Mouse (Mus musculus): ENCODE measurements at regions not wholly inside any gene's neighbourhood (a gene's known extent, or its start where the extent isn't known, plus 50 kb on each side); places are given as distances from the start of the nearest gene placed in this dataset.

DNA sequence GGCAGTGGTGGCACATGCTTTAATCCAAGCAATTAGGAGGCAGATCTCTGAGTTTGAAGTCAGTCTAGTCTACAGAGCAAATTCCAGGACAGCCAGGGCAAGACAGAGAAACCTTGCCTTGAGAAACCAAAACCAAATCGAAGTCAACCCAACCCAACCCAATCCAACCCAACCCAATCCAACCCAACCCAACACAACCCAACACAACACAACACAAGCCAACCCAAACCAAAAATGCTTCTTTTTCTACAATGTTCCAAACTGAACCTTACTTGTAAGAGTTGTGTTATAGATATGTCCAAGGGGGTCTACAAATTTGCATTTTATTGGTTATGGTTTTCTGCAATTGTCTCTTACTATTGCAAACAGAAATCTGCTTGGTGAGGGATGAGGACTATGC lies 52.8 kb upstream of the Chodl start:
- WGBS = 65% methylated on average over 1 of the region's 1 CpGs
- Histone ChIP-seq H3K4me3 (replicated peaks; ENCODE audit: low read length) (no peak overlapping the region), H3K9ac (ENCODE audit: low read length) (no peak overlapping the region), H3K36me3 (ENCODE audit: control insufficient read depth, insufficient read depth, low read length) (no peaks in the 10 kb centered on the region), H3K27ac (ENCODE audit: low read length) (no peak overlapping the region), H3K4me2 (ENCODE audit: low read depth, low read length) (no peak overlapping the region), H3K27me3 (ENCODE audit: control insufficient read depth, insufficient read depth, low read length) (no peaks in the 10 kb centered on the region), H3K9me3 (replicated peaks; ENCODE audit: control insufficient read depth, low read length) (no peaks in the 10 kb centered on the region), H3K4me1 (ENCODE audit: control insufficient read depth, insufficient read depth, low read length) (no peaks in the 10 kb centered on the region)
- ATAC-seq (ENCODE audit: insufficient read depth, low FRiP score) = no peak

DNA sequence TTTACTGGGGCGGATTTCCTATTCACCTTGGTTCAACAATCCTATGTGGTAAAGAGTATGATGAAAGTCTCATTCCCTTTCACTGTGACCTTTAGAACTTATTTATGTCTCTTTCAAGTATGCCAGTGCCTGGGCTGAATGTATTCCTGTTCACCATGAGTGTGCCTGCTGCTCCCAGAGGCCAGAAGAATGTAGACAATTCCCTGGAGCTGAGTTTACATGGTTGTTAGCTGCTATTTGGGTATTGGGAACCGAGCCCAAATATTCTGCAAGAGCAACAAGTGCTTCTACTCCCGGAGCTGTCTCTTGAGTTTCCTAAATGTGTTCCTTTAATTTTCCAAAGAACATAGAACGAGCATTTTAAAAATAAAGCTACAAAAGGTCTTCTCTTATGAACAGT lies 71.7 kb upstream of the Chodl start:
- Histone ChIP-seq H3K4me3 (replicated peaks; ENCODE audit: low read length) (no peak overlapping the region), H3K9me3 (replicated peaks; ENCODE audit: control insufficient read depth, low read length) (no peaks in the 10 kb centered on the region), H3K27me3 (ENCODE audit: control insufficient read depth, insufficient read depth, low read length) (no peaks in the 10 kb centered on the region), H3K4me2 (ENCODE audit: low read depth, low read length) (no peak overlapping the region), H3K4me1 (ENCODE audit: control insufficient read depth, insufficient read depth, low read length) (no peaks in the 10 kb centered on the region), H3K36me3 (ENCODE audit: control insufficient read depth, insufficient read depth, low read length) (no peaks in the 10 kb centered on the region), H3K9ac (ENCODE audit: low read length) (no peak overlapping the region), H3K27ac (ENCODE audit: low read length) (no peak overlapping the region)
- ATAC-seq (ENCODE audit: insufficient read depth, low FRiP score) = no peak
- WGBS = 69% methylated on average over 4 of the region's 4 CpGs

DNA sequence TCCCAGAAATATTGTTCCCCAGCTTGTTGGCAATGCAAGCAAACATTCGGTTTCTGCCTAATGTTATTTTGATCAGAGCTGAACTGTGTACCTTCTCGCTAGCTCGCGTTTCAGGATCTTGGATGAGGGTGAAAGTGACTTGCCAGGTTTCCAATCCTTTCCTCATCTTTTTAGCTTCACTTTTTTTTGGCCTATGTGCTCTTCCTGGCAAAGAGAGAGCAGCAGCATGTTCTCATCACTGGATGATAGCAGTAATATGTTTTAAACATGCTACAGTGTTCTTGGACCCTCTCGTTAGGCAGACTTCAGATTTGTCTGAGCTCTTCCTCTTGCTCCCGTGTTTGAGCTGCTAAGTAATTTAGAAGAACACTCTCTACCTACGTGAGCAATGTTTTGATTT lies 99.8 kb upstream of the Chodl start:
- Histone ChIP-seq H3K4me2 (ENCODE audit: low read depth, low read length) (no peak overlapping the region), H3K9me3 (replicated peaks; ENCODE audit: control insufficient read depth, low read length) (no peaks in the 10 kb centered on the region), H3K27me3 (ENCODE audit: control insufficient read depth, insufficient read depth, low read length) (no peaks in the 10 kb centered on the region), H3K27ac (ENCODE audit: low read length) (peak overlapping the region; percentile 64; the same call in 1 of the 2 replicates), H3K9ac (ENCODE audit: low read length) (no peak overlapping the region), H3K4me1 (ENCODE audit: control insufficient read depth, insufficient read depth, low read length) (no peaks in the 10 kb centered on the region), H3K4me3 (replicated peaks; ENCODE audit: low read length) (no peak overlapping the region), H3K36me3 (ENCODE audit: control insufficient read depth, insufficient read depth, low read length) (no peaks in the 10 kb centered on the region)
- 53% methylated on average over 7 of the region's 7 CpGs for WGBS
- no peak; the same call in 1 of the 2 replicates for ATAC-seq (ENCODE audit: insufficient read depth, low FRiP score)

DNA sequence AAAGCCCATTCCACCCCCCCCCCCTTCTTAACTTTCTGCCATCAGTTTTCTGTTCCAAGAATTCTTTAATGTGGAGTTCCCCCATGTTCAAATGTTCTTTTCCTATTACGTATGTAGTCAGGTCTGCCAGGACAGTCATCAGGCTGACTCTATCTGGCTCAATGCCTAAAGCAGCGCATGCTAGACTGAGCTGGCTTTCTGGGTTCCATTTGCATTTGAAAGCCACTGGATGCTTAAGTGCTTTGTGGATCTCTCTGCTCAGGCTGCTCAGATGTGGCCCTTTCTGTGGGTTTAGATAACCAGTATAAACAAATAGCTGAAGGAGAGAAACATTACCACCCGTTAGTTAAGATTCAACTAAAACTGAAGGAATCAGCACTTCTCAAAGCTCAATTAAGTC lies 103.0 kb upstream of the Chodl start:
- Histone ChIP-seq H3K36me3 (ENCODE audit: control insufficient read depth, insufficient read depth, low read length) (no peaks in the 10 kb centered on the region), H3K27ac (ENCODE audit: low read length) (no peak overlapping the region), H3K4me2 (ENCODE audit: low read depth, low read length) (no peak overlapping the region), H3K4me1 (ENCODE audit: control insufficient read depth, insufficient read depth, low read length) (no peaks in the 10 kb centered on the region), H3K27me3 (ENCODE audit: control insufficient read depth, insufficient read depth, low read length) (no peaks in the 10 kb centered on the region), H3K9ac (ENCODE audit: low read length) (no peak overlapping the region), H3K9me3 (replicated peaks; ENCODE audit: control insufficient read depth, low read length) (no peaks in the 10 kb centered on the region), H3K4me3 (replicated peaks; ENCODE audit: low read length) (no peak overlapping the region)
- no peak; the same call in 1 of the 2 replicates for ATAC-seq (ENCODE audit: insufficient read depth, low FRiP score)
- 28% methylated on average over 3 of the region's 3 CpGs for WGBS

GRCm38 (mm10) chr16:78790064-78790463 lies 140.7 kb upstream of the Chodl start:
- H3K4me2 ChIP-seq (ENCODE audit: low read depth, low read length) = no peak overlapping the region
- no peaks in the 10 kb centered on the region for H3K36me3 ChIP-seq (ENCODE audit: control insufficient read depth, insufficient read depth, low read length)
- no peak overlapping the region for H3K4me3 ChIP-seq (replicated peaks; ENCODE audit: low read length)
- no peak overlapping the region for H3K9ac ChIP-seq (ENCODE audit: low read length)
- no peaks in the 10 kb centered on the region for H3K27me3 ChIP-seq (ENCODE audit: control insufficient read depth, insufficient read depth, low read length)
- H3K4me1 ChIP-seq (ENCODE audit: control insufficient read depth, insufficient read depth, low read length) = no peaks in the 10 kb centered on the region
- ATAC-seq (ENCODE audit: insufficient read depth, low FRiP score) = peak; percentile 73; the same call in 1 of the 2 replicates
- 52% methylated on average over 2 of the region's 2 CpGs for WGBS
- no peak overlapping the region for H3K27ac ChIP-seq (ENCODE audit: low read length)
- H3K9me3 ChIP-seq (replicated peaks; ENCODE audit: control insufficient read depth, low read length) = no peaks in the 10 kb centered on the region

GRCm38 (mm10) chr16:78759226-78759625 lies 171.5 kb upstream of the Chodl start:
- no peak overlapping the region for H3K27ac ChIP-seq (ENCODE audit: low read length)
- H3K27me3 ChIP-seq (ENCODE audit: control insufficient read depth, insufficient read depth, low read length) = no peaks in the 10 kb centered on the region
- H3K9ac ChIP-seq (ENCODE audit: low read length) = no peak overlapping the region
- no peaks in the 10 kb centered on the region for H3K9me3 ChIP-seq (replicated peaks; ENCODE audit: control insufficient read depth, low read length)
- H3K4me1 ChIP-seq (ENCODE audit: control insufficient read depth, insufficient read depth, low read length) = no peaks in the 10 kb centered on the region
- H3K4me3 ChIP-seq (replicated peaks; ENCODE audit: low read length) = no peak overlapping the region
- no peak overlapping the region for H3K4me2 ChIP-seq (ENCODE audit: low read depth, low read length)
- ATAC-seq (ENCODE audit: insufficient read depth, low FRiP score) = no peak
- no peaks in the 10 kb centered on the region for H3K36me3 ChIP-seq (ENCODE audit: control insufficient read depth, insufficient read depth, low read length)

- H3K4me1 ChIP-seq (ENCODE audit: control insufficient read depth, insufficient read depth, low read length) = no peaks in the 10 kb centered on the region
- H3K27ac ChIP-seq (ENCODE audit: low read length) = no peak overlapping the region
- no peak overlapping the region for H3K4me2 ChIP-seq (ENCODE audit: low read depth, low read length)
- no peaks in the 10 kb centered on the region for H3K36me3 ChIP-seq (ENCODE audit: control insufficient read depth, insufficient read depth, low read length)
- H3K9me3 ChIP-seq (replicated peaks; ENCODE audit: control insufficient read depth, low read length) = no peaks in the 10 kb centered on the region
- no peak overlapping the region for H3K9ac ChIP-seq (ENCODE audit: low read length)
- no peaks in the 10 kb centered on the region for H3K27me3 ChIP-seq (ENCODE audit: control insufficient read depth, insufficient read depth, low read length)
- no peak for ATAC-seq (ENCODE audit: insufficient read depth, low FRiP score)
- 60% methylated on average over 4 of the region's 4 CpGs for whole genome bisulfite sequencing
- H3K4me3 ChIP-seq (replicated peaks; ENCODE audit: low read length) = no peak overlapping the region
Measured at GRCm38 (mm10) chr16:78737902-78738301, 161.4 kb upstream of the D16Ertd472e start.

- no peak overlapping the region for H3K4me3 ChIP-seq (replicated peaks; ENCODE audit: low read length)
- no peak for ATAC-seq (ENCODE audit: insufficient read depth, low FRiP score)
- 56% methylated on average over 13 of the region's 13 CpGs for WGBS
- H3K9ac ChIP-seq (ENCODE audit: low read length) = no peak overlapping the region
- H3K4me1 ChIP-seq (ENCODE audit: control insufficient read depth, insufficient read depth, low read length) = no peaks in the 10 kb centered on the region
- H3K27ac ChIP-seq (ENCODE audit: low read length) = no peak overlapping the region
- no peaks in the 10 kb centered on the region for H3K9me3 ChIP-seq (replicated peaks; ENCODE audit: control insufficient read depth, low read length)
- no peaks in the 10 kb centered on the region for H3K27me3 ChIP-seq (ENCODE audit: control insufficient read depth, insufficient read depth, low read length)
- H3K4me2 ChIP-seq (ENCODE audit: low read depth, low read length) = no peak overlapping the region
- H3K36me3 ChIP-seq (ENCODE audit: control insufficient read depth, insufficient read depth, low read length) = no peaks in the 10 kb centered on the region
Measured at GRCm38 (mm10) chr16:78730583-78731501, 154.3 kb upstream of the D16Ertd472e start.

DNA sequence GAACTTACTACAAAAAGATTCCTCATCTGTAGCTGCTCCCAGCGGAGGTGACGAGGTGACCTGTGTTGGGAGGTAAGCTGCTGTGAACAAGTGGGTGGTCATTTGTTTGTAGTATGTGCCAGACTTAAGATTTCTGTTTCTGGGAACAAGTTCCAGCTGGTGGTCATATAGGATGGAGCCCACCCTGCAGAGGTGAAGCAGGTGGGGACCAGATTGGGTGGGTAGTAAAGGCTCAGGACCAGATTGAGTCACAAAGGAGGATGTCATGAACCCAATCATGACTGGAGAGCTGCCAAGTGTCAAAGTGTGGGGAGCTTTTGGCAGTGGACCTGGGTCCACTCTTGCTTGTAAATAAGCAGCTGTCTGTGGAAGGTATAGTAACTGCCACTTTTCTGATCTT lies 149.0 kb upstream of the D16Ertd472e start:
- no peak for ATAC-seq (ENCODE audit: insufficient read depth, low FRiP score)

More for the DNA sequence above, 149.0 kb upstream of the D16Ertd472e start:
- Histone ChIP-seq H3K4me1 (ENCODE audit: control insufficient read depth, insufficient read depth, low read length) (no peaks in the 10 kb centered on the region), H3K27me3 (ENCODE audit: control insufficient read depth, insufficient read depth, low read length) (no peaks in the 10 kb centered on the region), H3K36me3 (ENCODE audit: control insufficient read depth, insufficient read depth, low read length) (no peaks in the 10 kb centered on the region), H3K9me3 (replicated peaks; ENCODE audit: control insufficient read depth, low read length) (no peaks in the 10 kb centered on the region), H3K4me3 (replicated peaks; ENCODE audit: low read length) (no peak overlapping the region), H3K27ac (ENCODE audit: low read length) (no peak overlapping the region), H3K4me2 (ENCODE audit: low read depth, low read length) (no peak overlapping the region), H3K9ac (ENCODE audit: low read length) (no peak overlapping the region)
- 69% methylated on average over 2 of the region's 2 CpGs for WGBS

Measured in stomach, embryonic 16.5 days (tissue).